Comparison of ENCODE assay signal across 10 mouse cellular contexts in genomic region chr12:16140511-16141110, GRCm38 (mm10).
"Had no signal": no experiment of that assay in that cellular context is flagged by ENCODE, and none has a peak within 500 bp of the region (broad histone marks: within the 10 kb centered on the region; RNA-seq: fewer than 3 reads in every experiment).

No protein-coding gene starts in this region.

- H3K4me1 ChIP-seq: midbrain, embryonic 13.5 days had no signal

- H3K36me3 ChIP-seq: liver, embryonic 15.5 days; midbrain, embryonic 13.5 days had no signal

- H3K27me3 ChIP-seq: liver, embryonic 15.5 days; midbrain, embryonic 13.5 days had no signal

- H3K27ac ChIP-seq: left cerebral cortex, adult 2 months; liver, embryonic 15.5 days; midbrain, embryonic 13.5 days had no signal

- DNase-seq: kidney, adult 8-10 months; kidney, postnatal 25 days; lung, adult 2 months; lung, postnatal 36 days; right cerebral cortex, postnatal 14 days had no signal

- H3K4me3 ChIP-seq: left cerebral cortex, adult 2 months; liver, embryonic 15.5 days; midbrain, embryonic 13.5 days had no signal

- H3K9ac ChIP-seq: liver, embryonic 15.5 days; midbrain, embryonic 13.5 days had no signal

- H3K9me3 ChIP-seq: liver, embryonic 15.5 days; midbrain, embryonic 13.5 days had no signal

- H3K4me2 ChIP-seq: liver, embryonic 11.5 days; liver, embryonic 15.5 days; midbrain, embryonic 13.5 days had no signal

- ATAC-seq: lung, postnatal 0 days; midbrain, embryonic 13.5 days had no signal
